Mouse (Mus musculus) megakaryocyte, adult 5-6 weeks (primary cell): Measurements from ENCODE around the gene Bcl11a. TPM values are rescaled to one million over a fixed set of nuclear protein-coding genes. Genes with fewer than 3 reads are reported as not detected.
A peak's percentile ranks its signal among the peaks of the same experiment; 100 is the strongest.

Experiments
- ATAC-seq: 2 replicates; pipeline ENCODE4 v1.8.0; 2016; ENCODE audit warnings: mild to moderate bottlenecking, inconsistent platforms; ENCODE audit not compliant: poor library complexity, severe bottlenecking
- total RNA-seq, 2 experiments: library from RNA; stranded (forward) in 1 of 2; stranded (reverse) in 1 of 2; fragments of 153-499, 151-499 nt in 1 of 2; fragments of 221-1000, 200-1000 nt in 1 of 2; gene quantifications; 2 replicates each; pipeline versions ENCODE4 v1.2.3 to v1.2.4; 2015 to 2017

Gene Bcl11a
- total RNA-seq, 2 experiments from 2014 or later, result 16.2 to 31.4 TPM

GRCm38 (mm10) chr11:24129358-24130185 is 51.7 kb downstream of the Bcl11a start:
- ATAC-seq, result no peak

GRCm38 (mm10) chr11:24130186-24130760 is 52.4 kb downstream of the Bcl11a start:
- no peak for ATAC-seq

- ATAC-seq, result no peak
Observed at GRCm38 (mm10) chr11:24131818-24132217, 54.0 kb downstream of the Bcl11a start.

- no peak for ATAC-seq
Observed at GRCm38 (mm10) chr11:24132358-24132757, 54.5 kb downstream of the Bcl11a start.

- ATAC-seq, result no peak
Observed at GRCm38 (mm10) chr11:24132853-24133252, 55.0 kb downstream of the Bcl11a start.

- ATAC-seq, result no peak
Observed at GRCm38 (mm10) chr11:24133484-24133883, 55.6 kb downstream of the Bcl11a start.

- ATAC-seq, result no peak
Observed at GRCm38 (mm10) chr11:24133928-24134327, 56.1 kb downstream of the Bcl11a start.

GRCm38 (mm10) chr11:24135244-24135643 is 57.4 kb downstream of the Bcl11a start:
- no peak for ATAC-seq

GRCm38 (mm10) chr11:24136084-24136785 is 58.4 kb downstream of the Bcl11a start:
- ATAC-seq, result 0 out of 2 replicates have a peak, but pooled peaks have one; percentile 14

GRCm38 (mm10) chr11:24137891-24138290 is 60.0 kb downstream of the Bcl11a start:
- ATAC-seq, result no peak

GRCm38 (mm10) chr11:24138600-24139375 is 60.9 kb downstream of the Bcl11a start:
- no peak for ATAC-seq

GRCm38 (mm10) chr11:24139432-24139831 is 61.6 kb downstream of the Bcl11a start:
- peak; percentile 30; the same call in 1 of the 2 replicates for ATAC-seq

GRCm38 (mm10) chr11:24139952-24140351 is 62.1 kb downstream of the Bcl11a start:
- ATAC-seq, result no peak

- no peak for ATAC-seq
Observed at GRCm38 (mm10) chr11:24140948-24141347, 63.1 kb downstream of the Bcl11a start.

GRCm38 (mm10) chr11:24141479-24142251 is 63.8 kb downstream of the Bcl11a start:
- peak; percentile 75 for ATAC-seq

GRCm38 (mm10) chr11:24142316-24142715 is 64.5 kb downstream of the Bcl11a start:
- peak; percentile 49 for ATAC-seq

- peak; percentile 23 for ATAC-seq
Observed at GRCm38 (mm10) chr11:24144159-24144946, 66.5 kb downstream of the Bcl11a start.

GRCm38 (mm10) chr11:24146034-24146433 is 68.2 kb downstream of the Bcl11a start:
- ATAC-seq, result no peak

- no peak for ATAC-seq
Observed at GRCm38 (mm10) chr11:24146437-24146836, 68.6 kb downstream of the Bcl11a start.
